Mouse (Mus musculus) testis, postnatal 14 days (tissue): ENCODE data around the gene Wdcp.
"Not testable (repeated sequence)": the region's sequence is repeated elsewhere in the genome, so short reads cannot be mapped to it uniquely, and the experiment has no call there.

Experiments
- DNase-seq: peaks from one replicate; pipeline ENCODE4 v3.0.0; 2021; ENCODE audit warnings: low spot score

Wdcp gene

GRCm38 (mm10) chr12:4842890-4843597 is at the start of gene Wdcp:
TSS of gene Wdcp (plus strand) at chr12:4843303.
- peak; percentile 91 for DNase-seq

GRCm38 (mm10) chr12:4793718-4794117 is 49.4 kb upstream of the Wdcp start:
- DNase-seq: no peak

GRCm38 (mm10) chr12:4797471-4797870 is 45.6 kb upstream of the Wdcp start:
- not testable (repeated sequence) for DNase-seq

DNA sequence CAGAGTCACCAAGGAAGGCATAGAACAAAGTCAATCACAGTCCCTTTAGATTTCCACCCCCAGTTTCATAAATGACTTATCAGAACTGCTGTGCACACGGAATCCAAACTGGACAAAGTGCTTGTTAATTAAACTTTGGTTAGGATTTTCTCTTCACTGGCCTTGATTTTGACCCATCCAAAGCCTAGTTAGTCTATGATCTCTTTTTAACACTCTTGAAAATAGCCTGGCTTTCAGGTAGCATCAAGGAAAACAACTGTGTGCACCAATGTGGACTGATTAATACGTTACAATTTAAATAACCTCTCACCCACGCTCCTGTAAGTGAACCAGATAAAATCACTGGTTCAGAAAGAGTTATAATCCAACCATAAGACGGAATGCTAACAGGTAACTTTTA is 32.1 kb upstream of the Wdcp start:
- DNase-seq: no peak

DNA sequence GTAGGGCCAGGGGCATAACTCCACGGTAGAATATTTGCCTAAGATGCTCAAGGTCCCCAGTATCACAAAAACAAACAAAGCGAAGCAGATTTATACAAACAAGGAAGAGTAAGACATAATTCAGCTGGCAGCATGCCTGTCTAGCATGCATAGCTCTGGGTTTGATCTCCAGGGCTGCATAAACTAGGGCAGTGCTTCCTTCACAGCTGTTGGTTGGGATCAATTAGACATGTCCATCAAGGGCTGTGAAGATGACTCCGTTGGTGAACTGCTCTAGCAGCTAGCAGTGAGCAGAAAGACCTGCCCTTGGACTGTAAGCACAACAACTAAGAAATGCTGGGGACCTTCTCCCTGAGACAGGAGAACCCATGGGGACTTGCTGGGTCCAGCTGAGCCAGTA is 31.4 kb upstream of the Wdcp start:
- no peak for DNase-seq

DNA sequence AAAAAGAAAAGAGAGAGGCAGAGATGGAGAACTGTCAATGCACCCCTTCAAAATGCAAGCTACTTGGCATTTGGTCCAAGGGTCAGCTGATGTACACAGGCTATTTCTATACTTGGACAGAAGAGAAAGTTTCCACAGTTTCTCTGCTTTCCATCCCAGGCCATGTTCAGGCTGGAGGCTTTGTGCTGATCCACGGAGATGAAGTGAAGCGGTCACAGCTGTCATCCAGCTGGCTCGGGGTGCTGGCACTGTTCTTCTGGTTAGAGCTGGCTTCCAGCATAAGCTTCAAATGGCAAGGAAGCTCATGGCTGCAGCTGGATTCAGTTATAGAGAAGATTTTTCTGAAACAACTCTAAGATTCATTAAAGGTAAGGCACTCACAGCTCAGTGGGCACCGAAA is 29.5 kb upstream of the Wdcp start:
- no peak for DNase-seq

DNA sequence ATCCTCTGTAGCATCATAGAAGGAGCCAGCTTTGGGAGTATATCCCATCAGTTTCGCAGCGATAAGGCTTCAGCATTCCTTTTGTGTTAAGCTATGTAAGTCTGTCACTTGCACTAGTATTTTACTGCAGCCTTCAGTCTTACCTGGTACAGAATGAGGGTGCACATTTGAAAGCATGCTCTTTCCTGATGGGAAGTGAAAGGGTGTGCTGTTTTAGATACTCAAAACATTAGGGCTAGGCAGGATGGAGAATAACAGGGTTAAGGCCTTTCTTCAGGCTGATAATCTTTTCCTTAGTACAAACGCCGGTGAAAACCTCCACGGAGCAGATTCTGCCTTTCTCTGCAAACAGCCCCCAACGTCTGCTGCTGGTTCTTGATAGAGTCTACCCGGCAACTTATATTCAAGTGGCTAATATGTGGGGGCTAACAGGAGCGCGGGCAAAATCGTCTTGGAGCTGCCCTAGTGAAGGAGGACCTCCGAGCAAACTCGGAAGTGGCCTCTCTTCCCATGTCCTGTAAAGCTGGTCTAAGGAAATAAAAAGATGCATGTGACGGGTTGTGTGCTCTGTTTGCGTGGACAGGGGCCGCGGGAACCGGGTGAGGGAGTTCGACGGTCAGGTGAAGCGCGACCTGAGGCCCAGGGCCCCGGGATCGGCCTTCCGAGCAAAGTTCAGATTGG is 26.3 kb upstream of the Wdcp start:
- DNase-seq: no peak

- DNase-seq: peak; percentile 97
Observed at GRCm38 (mm10) chr12:4817361-4818101, 25.6 kb upstream of the Wdcp start, which contains the start of gene Sf3b6. TSS of gene Sf3b6 (plus strand) at chr12:4817544.

- DNase-seq: no peak
Observed at GRCm38 (mm10) chr12:4827256-4827655, 15.8 kb upstream of the Wdcp start.

DNA sequence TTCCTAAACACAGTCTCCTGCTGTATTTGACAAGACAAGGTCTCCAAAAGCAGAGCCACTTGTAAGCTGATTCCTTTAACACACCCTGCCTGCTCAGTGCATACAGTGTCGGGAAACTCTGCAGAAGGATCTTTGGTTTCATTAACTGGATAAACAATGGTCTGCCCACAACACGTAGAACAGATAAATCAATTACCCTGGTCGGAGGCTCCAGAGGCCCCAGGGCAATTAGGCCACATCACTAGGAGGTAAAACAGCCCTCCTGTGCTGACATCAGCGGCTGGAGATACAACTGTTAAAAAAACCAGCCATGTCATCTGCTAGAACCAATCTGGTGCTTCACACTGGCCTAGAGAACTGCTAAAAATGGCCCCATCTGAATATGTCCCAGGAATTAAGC is 6.1 kb upstream of the Wdcp start:
- no peak for DNase-seq

- DNase-seq: no peak
Observed at GRCm38 (mm10) chr12:4840010-4840409, 3.1 kb upstream of the Wdcp start.

- no peak for DNase-seq
Observed at GRCm38 (mm10) chr12:4840741-4841140, 2.4 kb upstream of the Wdcp start.

DNA sequence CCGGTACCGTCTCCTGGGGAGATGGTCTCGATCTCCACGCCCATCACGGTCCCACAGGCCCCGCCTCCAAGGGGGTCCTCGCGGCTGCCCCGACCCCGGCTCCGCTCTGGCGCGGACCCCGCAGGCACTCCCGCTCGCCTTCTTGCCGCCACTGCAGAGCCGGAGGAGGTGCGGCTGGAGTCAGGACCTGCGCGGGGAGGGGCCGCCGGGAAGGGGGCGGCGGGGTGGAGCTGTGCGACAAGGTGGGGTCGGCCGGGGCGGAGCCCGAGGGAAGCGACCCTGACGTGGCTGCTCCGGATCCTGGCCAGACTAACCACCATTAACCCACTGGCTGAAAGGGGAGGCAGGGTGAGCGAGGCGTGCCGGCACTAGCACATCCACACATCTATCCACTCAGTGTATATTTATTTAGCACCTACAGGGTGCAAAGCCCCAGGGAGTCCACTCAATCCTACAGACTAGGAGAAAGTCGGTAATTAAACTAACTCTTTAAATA is 1.7 kb upstream of the Wdcp start, which contains the start of gene Fkbp1b:
Gene Fkbp1b (minus strand): TSS at position 200 of the 496 bp plus-strand sequence.
- DNase-seq: peak; percentile 40

GRCm38 (mm10) chr12:4842456-4842855 is 647 bp upstream of the Wdcp start:
- DNase-seq: no peak

DNA sequence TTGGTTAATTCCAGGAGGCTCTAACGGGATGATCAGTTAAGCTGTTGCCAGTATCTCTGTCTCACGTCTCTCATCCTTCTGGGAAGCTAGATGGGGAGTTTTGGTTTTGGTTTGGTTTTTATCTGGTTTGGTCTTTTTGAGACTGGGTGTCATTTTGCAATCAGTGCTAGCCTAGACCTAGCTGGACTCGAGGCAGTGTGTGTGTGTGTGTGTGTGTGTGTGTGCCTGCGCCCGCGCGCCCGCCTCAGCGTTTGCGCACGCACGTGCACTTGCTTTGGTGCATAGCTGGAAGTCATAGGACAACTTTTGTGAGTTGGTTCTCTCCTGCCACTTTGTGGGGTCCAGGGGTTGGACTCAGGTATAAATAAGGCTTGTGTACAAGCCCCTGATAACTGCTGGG is 638 bp downstream of the Wdcp start:
- peak; percentile 24 for DNase-seq

DNA sequence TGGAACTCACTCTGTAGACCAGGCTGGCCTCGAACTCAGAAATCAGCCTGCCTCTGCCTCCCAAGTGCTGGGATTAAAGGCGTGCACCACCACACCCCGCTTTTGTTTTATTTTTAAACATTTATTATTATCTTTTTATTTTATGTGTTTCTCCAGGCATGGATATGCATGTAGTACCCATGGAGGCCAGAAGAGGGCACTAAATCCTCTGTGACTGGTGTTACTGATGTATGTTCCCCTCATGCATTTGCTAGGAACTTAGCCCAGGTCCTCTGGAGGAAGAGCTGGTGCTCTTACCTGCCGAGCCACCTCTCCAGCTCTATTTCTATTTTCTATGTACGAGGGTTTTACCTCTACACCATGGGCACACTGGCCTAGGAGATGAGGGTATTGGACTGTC is 13.1 kb downstream of the Wdcp start:
- no peak for DNase-seq

DNA sequence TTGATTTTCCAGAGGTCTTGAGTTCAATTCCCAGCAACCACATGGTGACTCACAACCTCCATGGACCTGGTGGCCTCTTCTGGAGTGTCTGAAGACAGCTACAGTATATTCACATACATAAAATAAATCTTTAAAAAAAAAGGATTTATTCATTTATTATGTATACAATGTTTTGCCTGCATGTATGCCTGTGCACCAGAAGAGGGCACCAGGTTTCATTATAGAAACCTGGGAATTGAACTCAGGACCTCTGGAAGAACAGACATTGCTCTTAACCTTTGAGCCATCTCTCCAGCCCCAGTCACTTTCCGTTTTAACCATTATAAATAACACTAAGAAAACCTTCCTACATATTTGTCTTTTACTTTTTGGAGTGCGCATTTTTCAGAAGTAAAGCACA is 13.7 kb downstream of the Wdcp start:
- no peak for DNase-seq

DNA sequence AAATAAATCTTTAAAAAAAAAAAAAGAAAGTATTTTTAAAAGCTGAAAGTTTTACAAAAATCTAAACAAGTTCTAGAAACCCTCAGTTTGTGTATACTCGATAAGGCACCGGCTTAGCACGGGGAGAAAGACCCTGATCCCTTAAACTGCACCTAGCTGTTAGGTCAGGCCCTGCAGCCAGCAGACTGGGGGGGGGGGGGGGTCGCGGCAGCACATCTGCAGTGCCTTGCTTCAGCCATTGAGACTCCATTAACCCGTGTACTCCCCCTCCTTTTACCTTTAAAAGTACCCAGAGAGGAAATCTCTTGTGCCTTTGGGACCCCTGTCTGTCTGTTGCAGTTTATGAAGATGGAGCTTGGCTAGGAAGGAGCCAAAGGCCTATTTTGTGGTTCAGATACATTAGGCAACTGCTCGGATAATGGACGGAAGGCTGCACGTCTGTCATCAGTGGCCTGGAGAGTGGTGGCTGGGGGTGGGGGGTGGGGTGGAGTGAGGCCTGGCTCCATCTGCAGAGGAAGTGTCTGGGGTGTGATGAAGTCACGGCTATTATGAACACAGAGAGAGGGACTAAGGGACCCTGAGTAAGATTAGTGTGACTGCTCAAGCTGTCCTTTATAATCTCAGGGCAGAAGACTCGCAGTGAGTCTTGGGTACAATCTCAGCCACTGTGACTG is 16.3 kb downstream of the Wdcp start:
- DNase-seq: no peak

DNA sequence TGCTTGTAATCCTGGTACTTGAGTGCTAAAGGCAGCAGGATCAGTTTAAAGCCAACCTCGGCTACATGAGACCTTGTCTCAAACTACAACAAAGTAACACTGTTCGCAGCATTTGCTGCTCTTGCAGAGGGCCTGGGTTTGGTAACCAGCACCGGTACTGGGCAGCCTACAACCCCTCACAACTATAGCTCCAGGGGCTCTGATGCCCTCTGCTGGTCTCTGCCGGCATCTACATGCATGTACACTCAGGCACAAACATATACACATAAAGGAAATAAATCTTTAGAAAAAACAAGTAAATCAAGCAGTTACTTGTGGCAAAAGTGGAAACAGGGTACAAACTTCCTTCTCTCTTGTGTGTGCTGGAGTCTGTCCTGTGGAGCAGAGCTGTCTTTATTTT is 19.6 kb downstream of the Wdcp start:
- peak; percentile 26 for DNase-seq

- DNase-seq: no peak
Observed at GRCm38 (mm10) chr12:4863654-4864337, 20.7 kb downstream of the Wdcp start.

GRCm38 (mm10) chr12:4864338-4864690 is 21.2 kb downstream of the Wdcp start:
- no peak for DNase-seq

GRCm38 (mm10) chr12:4868924-4869323 is 25.8 kb downstream of the Wdcp start:
- no peak for DNase-seq
